Mouse (Mus musculus) adipocyte (in vitro differentiated cells): ENCODE data around the gene Fam19a3.
A peak's percentile ranks its signal among the peaks of the same experiment; 100 is the strongest.
"Not testable (repeated sequence)": the region's sequence is repeated elsewhere in the genome, so short reads cannot be mapped to it uniquely, and the experiment has no call there.

ENCODE experiments used
- DNase-seq: peaks from one replicate; pipeline ENCODE4 v3.0.0-alpha.2; 2016; ENCODE audit warnings: low spot score

The Fam19a3 gene

GRCm38 (mm10) chr3:104765021-104765420 is 16.6 kb downstream of the Fam19a3 start:
- no peak for DNase-seq

DNA sequence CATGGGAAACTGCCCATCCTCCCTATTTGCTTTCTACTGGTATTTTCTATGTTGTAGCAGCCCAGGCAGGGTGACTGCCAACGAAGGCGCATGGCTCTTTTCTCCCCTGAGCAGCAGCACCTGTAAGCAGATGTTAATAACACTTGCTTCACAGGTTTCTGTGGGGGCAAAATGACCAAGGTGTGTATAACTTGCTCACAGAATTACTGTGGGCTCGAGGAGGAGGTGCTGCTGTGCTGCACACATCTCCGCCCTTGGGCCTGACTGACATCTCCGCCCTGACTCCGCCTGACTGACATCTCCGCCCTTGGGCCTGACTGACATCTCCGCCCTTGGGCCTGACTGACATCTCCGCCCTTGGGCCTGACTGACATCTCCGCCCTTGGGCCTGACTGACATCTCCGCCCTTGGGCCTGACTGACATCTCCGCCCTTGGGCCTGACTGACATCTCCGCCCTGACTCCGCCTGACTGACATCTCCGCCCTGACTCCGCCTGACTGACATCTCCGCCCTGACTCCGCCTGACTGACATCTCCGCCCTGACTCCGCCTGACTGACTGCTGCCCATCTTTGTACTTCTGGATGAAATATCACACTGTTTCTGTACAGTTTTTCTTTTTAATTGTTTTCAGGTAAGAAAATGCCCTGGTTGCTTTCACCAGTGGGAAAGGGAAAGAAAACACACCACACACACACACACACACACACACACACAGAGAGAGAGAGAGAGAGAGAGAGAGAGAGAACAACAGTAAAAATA is 19.4 kb downstream of the Fam19a3 start:
- DNase-seq: not testable (repeated sequence)

GRCm38 (mm10) chr3:104758869-104759268 is 22.8 kb downstream of the Fam19a3 start:
- DNase-seq: no peak

GRCm38 (mm10) chr3:104758406-104758805 is 23.2 kb downstream of the Fam19a3 start:
- no peak for DNase-seq

DNA sequence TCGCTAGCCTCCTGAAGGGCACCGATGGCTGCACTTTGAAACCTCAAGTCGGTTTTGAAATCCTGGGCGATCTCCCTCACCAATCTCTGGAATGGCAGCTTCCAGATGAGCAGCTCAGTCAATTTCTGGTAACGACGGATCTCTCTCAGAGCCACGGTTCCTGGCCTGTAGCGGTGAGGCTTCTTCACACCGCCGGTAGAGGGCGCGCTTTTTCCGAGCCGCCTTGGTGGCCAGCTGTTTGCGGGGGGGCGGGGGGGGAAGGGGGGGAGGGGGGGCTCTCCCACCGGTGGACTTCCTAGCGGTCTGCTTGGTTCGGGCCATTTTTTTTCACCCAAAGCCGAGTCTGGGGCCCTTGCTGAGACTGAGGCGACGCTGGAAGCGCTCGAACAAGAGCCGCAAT is 28.8 kb downstream of the Fam19a3 start:
- not testable (repeated sequence) for DNase-seq

DNA sequence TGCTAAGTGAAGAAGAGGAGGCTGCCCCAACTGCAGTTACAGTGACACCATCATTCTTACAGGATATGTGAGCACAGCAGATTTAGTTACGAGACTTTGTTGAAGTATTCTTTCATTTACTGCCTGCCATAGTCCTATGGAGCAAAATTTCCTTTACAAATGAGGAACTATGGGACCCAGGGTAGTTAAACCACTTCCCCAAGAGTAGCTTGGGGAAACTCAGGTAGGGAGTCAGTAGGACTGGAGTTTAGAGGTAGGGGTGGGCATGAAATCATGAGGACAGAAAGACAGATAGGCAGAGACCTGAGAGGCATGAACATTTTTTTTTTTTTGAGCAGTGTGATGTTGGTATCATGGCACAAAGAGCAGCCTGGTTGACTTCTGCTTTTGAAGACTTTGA is 37.8 kb downstream of the Fam19a3 start:
- no peak for DNase-seq

- DNase-seq: peak; percentile 66
Observed at GRCm38 (mm10) chr3:104743161-104743560, 38.5 kb downstream of the Fam19a3 start.

- no peak for DNase-seq
Observed at GRCm38 (mm10) chr3:104741954-104742353, 39.7 kb downstream of the Fam19a3 start.

DNA sequence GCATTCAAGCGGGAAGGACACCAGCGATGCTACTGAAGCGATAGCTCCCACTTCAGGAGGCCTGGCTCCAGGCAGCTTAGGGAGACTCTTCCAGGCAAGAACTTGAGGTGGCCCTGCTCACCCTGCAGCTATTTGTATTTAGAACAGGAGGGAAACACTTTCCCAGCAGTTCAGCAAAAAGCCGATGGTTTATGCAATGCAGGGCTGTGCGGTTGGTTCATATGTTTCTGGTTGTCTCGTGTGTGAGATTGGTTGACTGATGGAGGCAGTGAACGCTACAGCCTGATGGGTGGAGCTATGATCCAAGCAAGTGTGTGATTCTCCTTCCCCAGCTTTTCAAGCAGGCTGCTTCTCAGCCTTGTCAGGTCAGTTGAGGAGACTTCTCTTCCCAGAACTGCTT is 47.0 kb downstream of the Fam19a3 start:
- no peak for DNase-seq

DNA sequence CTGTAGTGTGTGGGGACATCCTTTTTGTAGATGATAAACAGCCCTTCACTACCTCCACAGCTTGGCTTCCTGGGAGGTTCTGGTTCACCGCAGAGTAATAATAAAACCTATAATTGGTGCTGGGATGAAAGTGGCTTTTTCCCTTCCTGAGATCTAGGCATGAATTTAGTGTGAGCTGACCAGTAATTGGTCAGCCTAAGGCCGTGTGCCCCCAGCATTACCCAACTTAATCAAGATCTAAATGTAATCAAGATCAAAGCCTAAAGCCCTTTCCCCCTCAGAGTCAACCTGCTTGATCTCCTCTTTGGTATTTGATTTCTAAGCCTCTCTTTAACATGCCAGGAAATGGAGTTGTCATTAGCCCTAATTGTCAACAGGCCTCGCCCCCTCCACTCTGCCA is 48.7 kb downstream of the Fam19a3 start:
- no peak for DNase-seq

DNA sequence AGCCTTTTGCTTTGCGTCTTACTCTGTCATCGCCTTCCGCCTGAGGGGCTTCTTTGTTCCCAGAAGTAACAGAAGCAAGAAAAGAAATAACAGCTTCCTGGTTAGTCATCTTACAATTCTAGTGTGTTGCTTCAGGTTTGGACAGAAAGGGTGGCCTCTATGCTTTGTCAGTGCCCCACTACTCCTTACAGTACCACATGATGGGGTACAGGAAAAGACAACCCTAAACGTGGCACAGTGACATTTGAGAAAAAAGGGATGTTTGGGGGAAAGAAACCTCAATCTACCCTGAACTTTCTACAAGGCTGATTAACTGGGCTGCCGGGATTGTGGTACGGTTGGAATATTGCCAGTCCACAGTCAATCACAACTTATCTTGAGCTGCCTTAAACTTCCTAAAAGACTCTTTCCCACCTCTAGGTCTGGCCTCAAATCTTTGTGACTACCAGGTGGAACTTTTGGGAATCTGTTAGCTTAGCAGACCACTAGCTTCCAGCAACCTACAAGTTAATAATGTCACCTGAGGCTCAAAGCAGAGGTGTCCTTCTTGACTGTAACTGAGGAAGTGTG is 52.3 kb downstream of the Fam19a3 start:
- DNase-seq: no peak
